Mouse (Mus musculus) gastrocnemius, postnatal 25 days (tissue): ENCODE results near the gene Fam110c. TPM values are rescaled to one million over a fixed set of nuclear protein-coding genes. Genes with fewer than 3 reads are reported as not detected.
"Not testable (repeated sequence)": the region's sequence is repeated elsewhere in the genome, so short reads cannot be mapped to it uniquely, and the experiment has no call there.

Experiments
- DNase-seq: peaks from one replicate; pipeline ENCODE4 v3.0.0; 2022
- long read RNA-seq, 2 experiments: library from polyadenylated mRNA; stranded (forward); transcript quantifications; one replicate each; pipeline ENCODE4 v2.0.0; 2021
- total RNA-seq, 2 experiments: library from RNA; stranded (reverse); gene quantifications; 1 replicate in 1 of 2; 2 replicates in 1 of 2; pipeline ENCODE4 v1.2.3; 2021

Fam110c gene
- not detected for total RNA-seq
- long read RNA-seq, experiment 1 = 0 reads
- long read RNA-seq, experiment 2 = 0 reads

GRCm38 (mm10) chr12:31073412-31074354, at the start of gene Fam110c:
Gene Fam110c (plus strand): TSS chr12:31073861.
- peak; percentile 8 for DNase-seq

GRCm38 (mm10) chr12:31026423-31026822, 47.2 kb upstream of the Fam110c start:
- no peak for DNase-seq

- no peak for DNase-seq
Observed at GRCm38 (mm10) chr12:31052066-31052465, 21.6 kb upstream of the Fam110c start.

- no peak for DNase-seq
Observed at GRCm38 (mm10) chr12:31056291-31056864, 17.3 kb upstream of the Fam110c start.

- no peak for DNase-seq
Observed at GRCm38 (mm10) chr12:31059393-31059853, 14.2 kb upstream of the Fam110c start.

GRCm38 (mm10) chr12:31060245-31060644, 13.4 kb upstream of the Fam110c start:
- DNase-seq = no peak

- no peak for DNase-seq
Observed at GRCm38 (mm10) chr12:31071222-31071621, 2.4 kb upstream of the Fam110c start.

GRCm38 (mm10) chr12:31074355-31074786, 710 bp downstream of the Fam110c start:
- DNase-seq = not testable (repeated sequence)

GRCm38 (mm10) chr12:31074839-31075538, 1.3 kb downstream of the Fam110c start:
- DNase-seq = no peak

GRCm38 (mm10) chr12:31077020-31077419, 3.4 kb downstream of the Fam110c start:
- DNase-seq = no peak

- DNase-seq = no peak
Observed at GRCm38 (mm10) chr12:31078030-31078429, 4.4 kb downstream of the Fam110c start.

- DNase-seq = no peak
Observed at GRCm38 (mm10) chr12:31080352-31080751, 6.7 kb downstream of the Fam110c start.

GRCm38 (mm10) chr12:31080890-31081554, 7.4 kb downstream of the Fam110c start:
- DNase-seq = no peak

GRCm38 (mm10) chr12:31083007-31083406, 9.3 kb downstream of the Fam110c start:
- DNase-seq = no peak

GRCm38 (mm10) chr12:31083407-31083806, 9.7 kb downstream of the Fam110c start:
- no peak for DNase-seq

GRCm38 (mm10) chr12:31087060-31087459, 13.4 kb downstream of the Fam110c start:
- DNase-seq = no peak

GRCm38 (mm10) chr12:31090401-31090800, 16.7 kb downstream of the Fam110c start:
- no peak for DNase-seq

- DNase-seq = no peak
Observed at GRCm38 (mm10) chr12:31090882-31091640, 17.4 kb downstream of the Fam110c start.

- DNase-seq = no peak
Observed at GRCm38 (mm10) chr12:31092481-31092880, 18.8 kb downstream of the Fam110c start.

- DNase-seq = no peak
Observed at GRCm38 (mm10) chr12:31097185-31097584, 23.5 kb downstream of the Fam110c start.

- no peak for DNase-seq
Observed at GRCm38 (mm10) chr12:31101190-31101589, 27.5 kb downstream of the Fam110c start.
